Mouse (Mus musculus) liver, adult 2 months (tissue): ENCODE results near the gene Eif3l.

ENCODE experiments used
- CTCF ChIP-seq: fragments of 200-500 bp; IDR thresholded peaks from 2 replicates; pipeline ENCODE4 v1.5.1; 2011; ENCODE audit warnings: low read depth, low read length, control low read depth
- POLR2A ChIP-seq: fragments of 200-500 bp; IDR thresholded peaks from 2 replicates; pipeline ENCODE4 v1.6.1; 2011; ENCODE audit warnings: low read length, control low read depth; ENCODE audit not compliant: insufficient read depth; ENCODE audit errors: extremely low read depth

DNA sequence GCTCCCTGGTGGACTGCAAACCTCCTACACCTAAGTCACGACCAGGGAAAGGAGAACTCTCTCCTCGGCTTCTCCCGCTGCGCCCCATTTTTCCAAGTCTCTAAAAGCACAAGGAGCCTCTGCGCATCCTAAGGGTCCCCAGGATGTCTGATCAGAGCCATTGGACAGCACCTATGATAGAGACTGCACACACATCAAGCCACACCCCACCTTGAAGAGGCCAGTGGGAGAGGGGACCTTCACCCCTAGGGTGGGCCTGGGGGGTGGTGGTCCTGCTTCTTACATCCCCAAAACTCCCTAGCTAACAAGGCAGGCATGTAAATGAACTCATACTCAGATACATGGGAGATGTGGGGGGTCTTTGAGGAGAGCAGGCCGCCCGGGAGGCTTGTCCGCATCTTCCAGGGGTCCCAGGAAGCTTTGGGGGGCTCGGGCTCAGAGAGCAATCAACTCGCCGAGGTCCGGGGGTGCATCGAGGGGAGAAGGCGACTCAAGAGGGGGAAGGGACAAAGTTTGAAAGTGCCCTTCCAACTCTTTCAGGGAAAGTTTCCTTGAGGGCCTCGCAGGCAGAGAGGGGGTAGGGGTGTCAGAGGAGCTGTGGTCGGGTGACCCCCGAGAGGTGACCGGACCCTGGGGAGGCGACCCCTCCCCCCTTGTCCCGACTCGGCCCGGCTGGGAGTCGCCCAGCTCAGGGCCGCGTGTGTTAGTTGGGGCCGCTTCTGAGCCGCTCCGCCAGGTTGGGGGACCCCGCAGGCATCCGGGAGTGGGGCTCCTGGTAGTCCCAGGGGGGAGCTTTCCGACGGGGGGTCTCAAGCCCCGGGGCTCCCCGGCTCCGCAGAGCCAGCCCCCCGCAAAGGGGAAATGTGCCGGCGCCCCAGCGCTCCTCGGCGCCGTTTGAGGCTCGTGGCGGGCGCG, 47.4 kb upstream of the Eif3l start:
- TF ChIP-seq CTCF (no peak), POLR2A (no peak)
